Mouse (Mus musculus): ENCODE measurements around the gene Gm21992.

DNA sequence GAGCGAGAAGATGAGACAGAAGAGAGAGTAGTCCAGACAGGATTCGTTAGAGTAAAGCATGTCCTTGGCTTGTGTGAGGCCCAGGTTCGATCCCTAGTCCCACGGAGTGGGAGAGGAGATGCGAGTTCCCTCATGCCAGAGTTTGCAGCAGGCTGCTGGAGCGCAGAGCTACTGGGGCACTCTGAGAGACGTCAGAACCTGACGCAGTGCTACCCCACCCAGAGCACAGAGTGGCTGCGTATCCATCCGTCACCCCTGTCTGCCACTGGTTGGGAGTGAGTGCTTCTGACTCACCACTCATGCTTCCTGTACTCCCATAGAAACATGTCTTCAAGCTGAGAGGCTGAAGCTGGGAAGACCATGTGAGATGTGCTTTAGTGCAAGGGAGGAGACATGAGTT lies 69.9 kb downstream of the Gm21992 start:
- TF ChIP-seq POLR2A (IDR thresholded peaks at IDR 0.05; ENCODE audit: low read depth, low read length) (no peak), CTCF (conservative IDR thresholded peaks at IDR 0.05; ENCODE audit: insufficient read depth, insufficient read length, low read depth, low read length) (no peak)

All from kidney, adult 2 months (tissue).